13 mouse cellular contexts compared by ENCODE assay signal in the genomic region with DNA sequence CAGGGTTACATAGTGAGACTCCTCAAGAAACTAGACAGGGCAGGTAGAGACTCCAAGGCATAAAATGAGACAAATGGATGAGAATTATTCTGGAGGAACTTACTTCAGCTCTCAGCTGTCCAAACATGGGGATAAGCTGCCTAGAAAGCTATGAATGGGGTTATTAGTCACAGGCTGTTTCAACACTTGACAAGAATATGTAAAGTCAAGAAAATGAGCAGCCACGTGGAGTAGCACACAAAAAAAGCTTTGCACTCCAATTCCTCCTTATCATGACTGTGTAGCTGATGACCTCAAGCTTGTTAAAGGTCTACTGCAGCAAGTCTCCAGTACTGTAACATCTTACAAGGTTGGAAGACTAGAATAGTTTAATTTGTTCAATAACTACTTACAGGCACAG. TPM values are rescaled to one million over a fixed set of nuclear protein-coding genes. Genes with fewer than 3 reads are reported as not detected.
"Had no signal": no experiment of that assay in that cellular context is flagged by ENCODE, and none has a peak within 500 bp of the region (broad histone marks: within the 10 kb centered on the region; RNA-seq: fewer than 3 reads in every experiment).

No protein-coding gene starts in this region.

- H3K4me2 ChIP-seq: limb, embryonic 13.5 days; midbrain, embryonic 12.5 days had no signal

- H3K9ac ChIP-seq: limb, embryonic 13.5 days; liver, embryonic 14.5 days; midbrain, embryonic 12.5 days had no signal

- ATAC-seq: midbrain, embryonic 16.5 days had no signal

- H3K27ac ChIP-seq: layer of hippocampus, adult 2 months; limb, embryonic 13.5 days; liver, embryonic 14.5 days; midbrain, embryonic 12.5 days had no signal

- H3K36me3 ChIP-seq: midbrain, embryonic 12.5 days had no signal

- H3K4me3 ChIP-seq: layer of hippocampus, adult 2 months; limb, embryonic 13.5 days; midbrain, embryonic 12.5 days had no signal

- DNase-seq: kidney, adult 9 months; kidney, postnatal 10 days; kidney, postnatal 4 days; lung, postnatal 10 days; spleen, adult 18-20 months; thymus, adult 18-20 months; thymus, postnatal 14 days had no signal

- H3K27me3 ChIP-seq: limb, embryonic 13.5 days; midbrain, embryonic 12.5 days had no signal

- H3K9me3 ChIP-seq: limb, embryonic 13.5 days; midbrain, embryonic 12.5 days had no signal

RNA-seq across cellular contexts. Expression of gene Rims3, which starts 35.3 kb away (rescaled TPM):
- total RNA-seq: megakaryocyte-erythroid progenitor cell, adult 5-6 weeks had no signal
